Mouse (Mus musculus): ENCODE measurements at regions not wholly inside any gene's neighbourhood (a gene's known extent, or its start where the extent isn't known, plus 50 kb on each side); places are given as distances from the start of the nearest gene placed in this dataset.
A peak's percentile ranks its signal among the peaks of the same experiment; 100 is the strongest.

DNA sequence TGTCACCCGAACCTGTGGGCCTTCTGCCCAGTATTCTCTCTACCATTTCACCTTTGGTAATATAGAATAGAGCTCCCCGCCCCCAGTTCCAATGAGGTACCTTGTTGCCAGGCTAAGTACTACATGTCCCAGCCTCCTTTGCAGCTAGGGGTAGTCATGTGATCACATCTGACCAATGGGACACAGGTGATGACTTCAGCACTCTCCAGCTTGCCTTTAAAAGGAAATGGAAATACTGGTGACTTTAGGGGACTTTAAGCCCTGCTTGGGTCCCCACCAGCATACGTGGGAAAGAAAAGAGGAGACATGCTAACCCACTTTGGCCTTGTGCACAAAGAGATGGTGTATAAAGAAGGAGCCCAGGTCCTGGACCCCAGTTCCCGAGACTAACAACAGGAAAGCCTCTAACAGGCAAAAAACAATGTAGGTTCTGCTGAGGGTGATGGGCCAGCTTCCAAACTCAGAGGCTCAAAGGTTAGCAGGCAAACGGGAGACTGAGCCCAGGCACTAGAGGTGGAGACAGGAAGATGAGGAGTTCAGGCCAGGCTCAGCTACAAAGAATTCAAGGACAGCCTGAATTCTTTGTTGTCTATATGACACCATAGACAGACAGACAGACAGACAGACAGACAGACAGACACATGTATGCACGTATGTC is 103.5 kb downstream of the 1700001O22Rik start:
- peak; percentile 81 to 86 for DNase-seq (ENCODE audit: low spot score in 2 of 2)

DNA sequence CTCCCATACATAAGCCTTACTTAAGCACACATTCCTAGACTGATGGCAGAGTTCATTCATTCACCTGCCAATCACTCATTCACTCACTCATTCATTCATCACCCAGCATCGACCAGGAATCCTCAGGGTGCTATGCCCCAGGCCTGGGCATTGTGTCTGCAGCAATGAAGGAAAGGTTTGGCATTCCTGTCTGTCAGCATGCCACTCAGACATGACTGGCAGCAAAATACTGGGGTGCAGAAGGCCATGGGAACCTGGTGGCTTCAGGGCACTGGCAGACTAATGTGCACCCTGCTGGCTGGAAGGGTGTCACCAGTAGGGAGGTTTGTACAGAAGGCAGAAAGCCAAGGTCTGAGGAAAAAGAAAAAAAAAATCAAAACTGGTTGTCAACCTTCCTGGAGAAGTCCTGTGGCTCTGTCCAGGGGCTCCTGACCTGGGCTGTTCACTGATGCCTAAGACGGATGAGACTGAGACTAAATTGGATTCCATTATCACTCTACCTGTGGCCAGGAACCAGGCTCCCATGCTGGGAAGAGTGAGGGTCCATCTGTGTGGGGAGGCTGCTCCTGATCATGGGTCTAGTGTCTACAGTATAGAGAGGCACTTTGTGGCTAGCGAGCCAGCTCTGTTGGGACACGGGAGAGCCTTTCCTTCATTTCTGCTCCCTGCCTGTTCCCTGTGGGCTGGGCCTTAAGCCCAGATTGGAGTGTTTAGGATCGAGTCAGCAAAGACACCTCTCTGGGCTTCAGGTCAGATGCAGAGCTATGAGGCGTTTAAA is 104.1 kb downstream of the Cstad start:
- DNase-seq (ENCODE audit: low spot score in 2 of 2) = no peak

DNA sequence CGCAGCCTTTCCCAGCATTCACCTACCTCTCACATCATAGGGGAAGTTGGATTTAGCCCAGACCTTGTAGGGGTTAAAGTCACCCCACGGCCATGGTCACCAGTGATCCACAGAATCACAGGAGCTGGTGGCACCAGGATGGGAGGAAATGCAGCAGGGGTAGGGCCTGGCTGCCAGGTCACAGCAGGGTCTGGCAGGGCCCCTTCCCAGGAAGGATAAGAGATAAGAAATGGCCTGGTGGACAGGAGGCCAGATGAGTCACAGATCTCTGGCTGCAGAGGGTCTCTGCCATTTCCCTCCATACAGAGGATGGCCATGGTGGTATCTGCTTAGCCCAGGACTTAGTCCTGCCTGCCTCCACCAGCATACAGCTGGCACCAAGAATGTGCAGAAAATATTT is 103.0 kb downstream of the Cstad start:
- DNase-seq (ENCODE audit: low spot score in 2 of 2) = no peak

DNA sequence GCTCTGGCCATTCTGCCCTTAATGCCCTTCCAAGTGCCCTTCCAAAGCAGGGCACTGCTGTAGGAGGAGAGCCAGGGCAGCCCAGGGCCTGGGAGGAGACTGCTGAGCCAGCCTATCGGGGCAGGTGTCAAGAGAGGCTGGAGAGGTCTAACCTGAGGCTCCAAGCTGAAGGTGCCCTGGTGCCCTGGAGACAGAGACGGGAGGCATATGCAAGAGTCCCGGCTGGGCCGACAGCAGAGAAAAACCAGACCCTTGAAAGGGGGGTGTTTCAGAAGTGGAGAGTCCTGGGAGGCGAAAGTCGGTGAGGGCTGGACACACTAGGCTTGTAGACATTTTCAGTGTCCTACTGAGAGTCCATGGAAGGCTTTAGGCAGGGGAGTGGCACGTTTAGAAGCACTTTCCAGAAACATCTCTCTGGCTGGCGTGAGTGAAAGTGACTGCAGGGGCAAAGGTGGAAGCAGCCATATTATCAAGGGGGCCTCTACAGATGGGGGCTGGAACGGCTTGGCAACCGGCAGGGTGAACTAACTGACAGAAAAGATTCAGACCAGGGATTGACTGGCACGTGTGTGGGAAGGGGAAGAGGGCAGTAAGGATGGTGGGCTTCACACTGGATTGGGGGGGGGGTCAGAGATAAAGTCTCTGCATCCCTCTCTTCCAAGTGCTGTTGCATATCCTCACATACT is 101.1 kb downstream of the Cstad start:
- no peak for DNase-seq (ENCODE audit: low spot score in 2 of 2)

DNA sequence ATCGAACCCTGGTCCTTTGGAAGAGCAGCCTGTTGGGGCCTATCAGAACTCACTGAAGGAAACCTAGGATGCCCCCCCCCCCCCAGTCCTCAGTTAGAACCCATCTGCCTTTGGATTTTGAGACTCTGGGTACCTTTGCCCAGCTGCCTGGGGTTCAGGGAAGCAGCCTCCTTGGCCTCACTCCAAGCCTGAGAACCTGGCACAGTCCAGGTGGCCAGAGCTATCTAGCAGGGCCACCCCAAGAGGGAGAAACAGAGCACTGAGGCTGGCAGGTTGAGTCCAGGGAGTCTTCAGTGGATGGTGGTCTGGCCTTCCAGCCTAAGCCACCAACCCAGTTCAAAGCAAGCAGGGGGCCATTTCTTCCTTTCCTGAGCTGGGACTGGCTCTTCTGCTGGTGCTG is 100.2 kb downstream of the Cstad start:
- no peak for DNase-seq (ENCODE audit: low spot score in 2 of 2)

DNA sequence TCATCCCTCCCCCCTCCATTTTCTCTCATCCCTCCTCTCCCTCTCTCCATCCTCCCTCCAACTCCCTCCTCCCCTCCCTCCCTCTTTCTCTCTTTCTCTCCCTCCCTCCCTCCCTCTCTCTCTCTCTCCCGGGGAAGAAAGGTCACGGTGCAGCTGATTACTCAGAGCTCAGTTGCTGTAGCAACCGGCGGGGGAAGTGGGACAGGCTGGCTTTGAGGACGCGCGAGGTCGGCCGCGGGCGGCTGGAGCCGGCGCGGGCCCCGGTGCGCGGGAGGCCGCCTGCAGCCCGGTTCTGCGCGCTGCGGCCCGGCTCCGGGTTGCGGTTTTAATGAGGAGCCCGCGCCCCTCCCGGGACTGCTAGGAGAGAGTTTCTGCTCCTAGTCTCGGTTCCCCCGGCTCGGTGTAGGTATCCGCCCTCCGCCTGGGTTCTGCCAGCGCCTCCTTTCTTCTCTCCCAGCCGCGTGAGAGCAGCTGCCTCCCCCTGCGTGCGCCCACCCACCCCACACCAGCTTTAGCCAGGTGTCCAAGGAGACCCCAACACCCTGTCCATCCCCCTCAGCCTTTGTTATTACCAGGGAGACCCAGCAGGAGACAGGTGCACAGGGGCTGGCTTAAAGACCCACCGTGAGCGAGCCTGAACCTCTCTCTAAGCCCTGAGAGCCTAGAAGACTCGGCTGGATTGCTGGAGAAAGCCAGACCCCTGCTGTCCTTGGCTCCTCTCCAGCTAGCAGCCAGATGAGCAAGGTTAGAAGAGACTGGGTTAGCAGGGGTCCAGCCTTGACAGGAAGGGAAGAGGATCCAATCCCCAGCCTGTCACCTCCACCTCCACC is 98.6 kb downstream of the Cstad start:
- peak; percentile 78 to 92 for DNase-seq (ENCODE audit: low spot score in 2 of 2)

DNA sequence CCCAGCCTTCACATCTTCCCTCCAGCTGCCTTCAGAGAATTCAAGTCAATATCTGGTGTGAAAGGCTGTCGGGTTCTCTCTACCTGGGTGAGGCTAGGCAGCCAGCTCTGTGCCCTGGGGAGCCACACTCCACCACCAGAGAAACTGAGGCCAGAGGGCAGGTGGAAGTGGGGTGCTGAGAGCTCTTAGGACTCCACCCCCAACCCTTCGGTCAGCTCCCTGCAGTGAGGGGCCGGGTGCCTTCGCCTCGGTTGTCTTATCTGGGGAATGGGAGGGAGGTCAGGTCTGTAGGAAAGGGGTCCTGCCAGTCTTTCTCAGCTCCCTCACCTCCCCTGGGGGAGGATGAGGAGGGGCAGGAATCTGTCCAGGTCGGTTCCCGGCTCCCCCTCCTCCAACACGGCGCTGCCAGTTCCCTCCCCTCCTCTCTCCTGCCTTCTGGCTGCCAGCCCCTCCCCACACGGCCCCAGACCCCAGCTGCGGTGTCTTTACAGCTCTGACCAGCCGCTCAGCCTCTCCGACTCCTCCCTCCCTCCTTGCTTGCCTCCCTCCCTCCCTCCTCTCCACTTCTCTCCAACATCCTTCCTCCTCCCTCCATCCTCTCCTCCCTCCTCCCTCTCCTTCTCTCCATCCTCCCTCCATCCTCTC is 97.8 kb downstream of the Cstad start:
- DNase-seq (ENCODE audit: low spot score in 2 of 2) = peak in 1 of 2 experiments; percentile 51

DNA sequence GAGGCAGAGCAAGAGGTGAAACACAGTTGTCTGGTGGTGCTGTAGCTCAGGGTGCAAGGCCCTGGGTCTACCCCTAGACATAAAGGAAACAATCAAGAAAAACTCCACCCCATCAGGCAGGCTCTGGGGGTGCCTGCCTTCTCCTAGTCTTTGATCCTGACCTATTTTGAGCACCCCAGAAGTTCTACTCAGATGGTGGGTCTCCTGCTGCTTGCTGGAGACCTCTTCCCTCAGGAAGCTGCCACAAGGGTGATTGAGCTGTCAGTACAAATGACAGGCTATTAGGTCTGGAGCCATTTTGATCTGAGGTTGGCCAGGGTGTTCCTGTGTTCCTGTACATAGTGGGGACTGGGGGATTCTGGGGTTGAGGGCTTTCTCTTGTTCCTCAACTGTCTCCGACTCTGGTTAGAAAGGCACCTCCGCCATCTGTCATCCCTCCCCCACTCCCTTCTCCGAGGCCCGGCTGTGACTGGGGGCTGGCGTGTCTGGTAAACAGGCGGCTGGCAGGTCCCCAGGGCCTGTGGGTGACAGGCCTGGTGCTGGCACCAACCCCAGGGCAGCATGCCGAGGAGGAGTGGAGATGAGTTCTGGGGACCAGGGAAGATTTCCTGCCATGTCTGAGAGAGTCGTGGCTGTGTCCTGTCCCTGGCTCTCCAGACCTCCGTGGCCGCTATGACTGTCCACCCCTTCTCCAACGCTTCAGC is 97.2 kb downstream of the Cstad start:
- DNase-seq (ENCODE audit: low spot score in 2 of 2) = peak; percentile 94 to 96

DNA sequence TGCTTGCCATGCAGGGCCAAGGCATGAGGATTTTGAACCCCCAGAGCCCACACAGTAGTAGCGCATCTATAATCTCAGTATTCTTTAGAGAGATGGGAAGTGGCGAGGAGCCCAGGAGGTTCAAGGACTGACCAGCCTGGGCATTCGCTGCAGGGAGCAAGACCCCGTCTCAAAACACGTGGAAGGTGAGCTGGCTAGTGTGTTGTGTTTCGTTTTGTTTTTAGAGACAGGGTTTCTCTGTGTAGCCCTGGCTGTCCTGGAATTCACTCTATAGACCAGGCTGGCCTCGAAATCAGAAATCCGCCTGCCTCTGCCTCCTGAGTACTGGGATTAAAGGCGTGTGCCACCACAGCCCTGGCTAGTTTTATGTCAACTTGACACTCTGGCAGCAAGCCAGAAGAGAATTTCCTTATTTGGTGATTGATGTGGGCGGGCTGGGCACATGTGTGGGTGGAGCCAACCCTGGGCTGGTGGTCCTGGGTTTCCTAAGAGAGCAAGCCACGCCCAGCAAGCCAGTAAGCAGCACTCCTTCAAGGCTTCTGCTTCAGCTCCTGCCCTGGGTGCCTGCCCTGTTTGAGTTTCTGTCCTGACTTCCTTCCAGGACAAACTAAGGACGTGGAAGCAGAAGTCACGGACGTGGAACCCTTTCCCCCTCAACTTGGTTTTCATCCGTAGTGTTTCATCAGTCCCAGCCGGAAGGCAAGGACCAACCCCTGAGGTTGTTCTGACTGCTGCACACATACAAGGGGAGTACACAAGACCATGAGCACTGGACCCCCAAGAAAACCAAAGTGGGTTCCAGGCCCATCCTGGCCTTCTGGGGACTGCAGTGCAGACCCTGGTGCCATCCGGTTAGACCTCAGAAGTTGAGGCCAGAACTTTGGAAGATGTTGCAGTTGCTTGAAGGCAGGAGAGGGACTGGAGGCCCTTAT is 96.4 kb downstream of the Cstad start:
- DNase-seq (ENCODE audit: low spot score in 2 of 2) = no peak

DNA sequence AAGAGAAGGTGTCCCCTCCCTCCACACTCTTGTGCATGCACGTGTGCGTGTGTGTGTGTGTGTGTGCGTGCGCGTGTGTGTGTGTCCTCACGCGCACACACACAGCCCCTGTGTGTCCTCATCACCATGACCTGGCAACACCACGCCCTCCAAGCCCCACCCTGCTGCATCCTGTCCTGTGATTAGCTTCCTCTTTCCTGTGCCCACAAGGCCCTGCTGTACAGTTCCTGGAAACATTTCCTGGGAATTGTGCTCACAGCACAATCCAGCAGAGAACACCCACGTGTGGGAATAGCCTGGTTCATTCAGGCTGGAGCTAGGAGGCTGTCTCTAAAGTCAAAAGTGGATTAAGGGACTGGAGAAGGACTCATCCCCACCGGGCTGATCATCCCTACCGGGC is 95.5 kb downstream of the Cstad start:
- peak in 1 of 2 experiments; percentile 41 for DNase-seq (ENCODE audit: low spot score in 2 of 2)

DNA sequence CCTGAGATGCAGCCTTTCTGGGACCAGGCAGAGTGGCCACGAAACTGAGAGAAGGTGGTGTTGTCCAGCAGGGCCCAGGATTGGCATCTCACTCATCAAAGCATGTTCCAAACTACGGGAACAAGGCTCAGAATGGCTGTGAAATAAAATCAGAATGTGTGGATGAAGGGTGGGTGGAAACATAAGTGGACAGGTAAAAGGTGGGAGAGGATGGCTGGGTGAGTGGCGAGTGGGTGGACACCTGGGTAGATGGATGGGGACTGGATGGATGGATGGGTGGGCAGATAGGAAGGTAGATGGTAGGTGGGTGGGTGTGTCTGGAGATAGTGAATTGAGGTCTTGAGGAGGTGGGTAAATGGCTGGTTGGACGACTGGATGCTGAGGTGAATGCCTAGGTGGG is 93.6 kb downstream of the Cstad start:
- DNase-seq (ENCODE audit: low spot score in 2 of 2) = no peak

DNA sequence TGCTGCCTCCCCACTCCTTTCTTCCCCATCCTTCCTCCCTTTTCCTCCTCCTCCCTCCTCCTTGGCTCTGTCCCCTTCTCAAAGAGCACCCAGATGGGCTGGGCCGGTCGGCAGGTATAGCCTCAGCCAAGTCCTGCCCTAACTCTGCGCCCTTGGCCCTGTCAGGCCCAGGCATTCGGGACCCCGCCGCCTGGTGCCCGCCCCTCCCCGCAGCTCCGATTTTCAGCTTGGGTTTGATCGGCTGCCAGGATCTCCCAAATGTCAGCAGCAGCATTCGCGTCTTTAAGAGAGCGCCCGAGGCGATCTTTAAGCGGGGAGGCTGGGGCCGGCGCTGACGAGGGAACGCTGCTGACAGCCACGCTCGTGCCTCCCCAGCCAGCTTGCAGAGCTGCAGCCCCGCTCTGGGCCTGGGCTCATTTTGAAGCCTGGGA is 92.3 kb downstream of the Cstad start:
- DNase-seq (ENCODE audit: low spot score in 2 of 2) = peak; percentile 65 to 71

DNA sequence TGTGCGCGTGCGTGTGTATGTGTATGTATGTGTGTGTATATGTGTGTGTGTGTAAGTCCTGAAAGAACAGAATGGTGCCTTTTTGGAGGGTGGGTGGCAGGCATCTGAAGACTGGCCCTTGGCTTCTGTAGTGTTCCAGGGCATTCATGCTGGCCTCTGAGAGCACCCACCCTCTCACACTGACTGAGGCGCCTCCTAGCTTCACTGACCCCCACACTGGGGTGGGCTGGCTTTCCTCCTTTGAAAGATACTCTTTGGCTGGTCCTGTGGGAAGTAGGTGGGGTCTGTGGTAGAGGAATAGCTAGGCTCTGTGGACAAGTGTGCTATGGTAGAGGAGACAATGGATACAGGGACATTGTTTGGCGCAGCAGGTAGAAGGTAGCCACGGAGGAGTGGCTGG is 91.5 kb downstream of the Cstad start:
- DNase-seq (ENCODE audit: low spot score in 2 of 2) = no peak

DNA sequence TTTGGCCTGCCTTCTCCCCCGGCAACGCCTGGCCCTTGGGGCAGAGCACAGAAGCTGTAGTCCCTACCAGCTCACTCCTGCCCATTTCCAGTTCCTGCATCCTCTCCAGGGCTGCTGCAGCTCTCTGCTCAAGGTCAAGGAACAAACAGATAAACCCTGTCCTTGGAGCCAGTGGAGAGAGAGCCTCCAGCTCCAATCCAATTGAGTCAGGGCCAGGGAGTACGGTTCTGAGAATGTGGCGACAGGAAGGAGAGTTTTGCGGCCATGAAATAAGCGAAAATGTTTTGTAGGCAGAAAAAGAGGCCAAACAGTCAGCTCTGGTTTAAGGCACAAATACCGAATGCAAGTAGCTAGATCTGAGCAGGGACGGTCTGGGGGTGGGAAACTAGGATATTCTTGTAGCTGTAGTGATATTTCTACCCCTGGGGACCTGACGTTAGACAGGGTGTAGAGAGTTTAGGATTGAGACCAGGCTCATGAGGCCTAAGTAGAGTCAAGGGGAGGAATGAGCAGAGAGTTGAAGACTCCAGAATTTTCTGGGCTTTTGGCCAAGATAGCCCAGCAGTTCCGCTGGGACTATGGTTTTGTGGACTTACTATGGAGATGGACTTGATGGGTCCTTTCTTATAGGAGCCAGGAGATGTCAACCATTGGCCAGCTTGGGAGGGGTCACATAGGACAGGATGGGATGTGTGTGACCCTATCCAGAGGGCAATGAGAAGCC is 90.5 kb downstream of the Cstad start:
- DNase-seq (ENCODE audit: low spot score in 2 of 2) = peak in 1 of 2 experiments; percentile 15

DNA sequence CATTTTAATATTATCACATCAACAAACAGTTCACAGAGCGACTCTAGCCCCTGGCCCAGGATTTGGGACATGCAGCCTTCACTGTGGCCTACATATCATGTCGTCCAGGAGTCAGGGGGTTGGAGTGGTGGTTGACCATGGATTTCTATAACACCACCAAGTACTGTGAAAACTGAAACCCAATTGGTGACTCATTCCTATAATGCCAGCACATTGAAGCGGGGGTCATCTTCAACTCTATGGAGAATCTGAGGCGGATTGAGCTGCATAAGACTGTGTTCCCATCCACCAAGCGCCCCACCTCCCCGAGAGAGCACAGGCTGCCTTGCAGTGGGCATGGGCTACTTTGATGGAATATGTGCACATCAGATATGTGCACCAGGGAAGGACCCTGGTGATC is 89.6 kb downstream of the Cstad start:
- no peak for DNase-seq (ENCODE audit: low spot score in 2 of 2)

DNA sequence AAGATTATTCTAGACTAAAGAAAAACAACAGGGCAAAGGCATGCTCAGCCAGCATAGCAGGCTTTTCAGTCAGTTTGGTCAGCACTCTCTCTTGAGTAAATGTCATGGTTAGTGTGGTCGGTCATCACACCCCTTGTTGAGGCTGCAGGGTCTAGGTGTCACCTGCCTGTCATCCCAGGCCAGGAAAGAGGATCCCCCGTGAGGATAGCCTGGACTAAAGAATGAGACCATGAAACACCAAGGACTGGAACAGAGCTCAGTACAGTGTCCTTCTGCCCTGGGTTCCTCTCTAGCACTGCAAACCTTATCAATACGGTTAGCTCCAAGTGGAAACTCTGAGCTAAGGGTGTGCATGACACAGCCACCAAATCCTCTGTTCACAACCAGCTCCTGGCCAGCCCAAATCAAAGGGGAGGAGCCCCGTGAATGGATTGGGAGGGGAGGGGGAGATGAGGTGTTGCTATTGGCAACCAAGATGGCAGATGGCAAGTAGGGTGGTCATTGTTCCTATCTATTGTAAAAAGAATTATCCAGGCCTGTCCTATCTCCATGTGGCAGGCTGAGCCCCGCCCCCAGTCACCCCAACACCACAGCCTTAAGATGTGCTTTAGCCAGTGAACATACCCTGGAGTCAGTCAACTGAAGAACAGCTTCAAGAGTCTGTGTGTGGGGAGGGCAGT is 87.4 kb downstream of the Cstad start:
- no peak for DNase-seq (ENCODE audit: low spot score in 2 of 2)

DNA sequence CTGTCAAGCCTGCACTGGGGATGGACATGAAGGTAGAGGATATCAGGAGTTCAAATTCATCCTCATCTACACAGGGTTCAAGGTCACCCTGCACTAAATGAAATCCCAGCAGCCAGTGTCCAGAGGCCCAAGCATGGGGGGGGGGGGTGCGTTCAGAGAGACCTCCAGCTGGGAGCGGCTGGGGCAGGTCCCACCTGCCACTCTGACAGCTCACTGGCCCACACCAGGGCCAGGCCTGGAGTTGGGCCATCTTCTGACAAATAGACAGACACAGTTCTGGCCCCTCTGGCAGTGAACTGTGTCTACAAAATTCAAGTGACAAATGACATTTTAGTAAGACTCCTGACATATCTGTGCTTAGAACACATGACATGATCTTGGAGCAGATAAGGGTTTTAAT is 86.8 kb downstream of the Cstad start:
- DNase-seq (ENCODE audit: low spot score in 2 of 2) = no peak

DNA sequence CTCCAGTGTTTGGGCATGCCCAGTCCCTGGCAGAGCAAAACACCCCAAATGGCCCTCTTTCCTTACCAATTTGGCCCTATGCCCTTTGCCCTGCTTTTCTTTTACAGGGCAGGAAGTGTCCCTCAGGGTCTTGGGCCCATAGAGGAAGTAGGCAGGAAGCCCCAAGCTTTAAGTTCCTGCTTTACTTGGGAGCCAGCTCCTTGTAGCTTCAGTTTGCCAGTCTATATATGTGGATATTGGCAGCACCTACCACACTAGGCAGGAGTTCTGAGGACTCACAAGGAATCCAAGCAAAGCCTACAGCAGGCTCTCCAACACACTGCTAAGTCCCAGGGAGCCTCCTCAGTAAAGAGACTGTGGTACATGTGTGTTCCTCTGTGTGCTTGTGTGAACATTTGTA is 84.2 kb downstream of the Cstad start:
- no peak for DNase-seq (ENCODE audit: low spot score in 2 of 2)

All from left cerebral cortex, adult 18-20 months (tissue).